Mouse (Mus musculus): ENCODE results near the gene Lipa.

DNA sequence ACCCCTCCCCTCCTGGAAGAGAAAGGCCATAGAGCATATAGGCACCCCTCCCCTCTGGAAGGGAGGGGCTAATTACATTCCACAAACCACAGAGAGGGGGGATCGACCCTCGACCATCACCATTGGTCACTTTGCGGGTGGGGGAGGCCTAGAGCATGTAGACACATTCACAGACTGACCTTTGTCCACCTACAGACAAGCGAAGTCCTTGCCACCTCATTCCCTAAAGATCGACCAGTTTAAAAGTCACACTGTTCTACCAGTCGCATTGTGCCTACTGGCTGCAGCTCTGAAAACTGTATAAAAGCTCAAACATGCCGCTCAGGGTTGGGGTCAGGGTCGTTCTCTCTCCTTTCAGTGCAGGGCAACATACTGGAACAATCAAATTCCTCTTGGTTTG is 15.7 kb downstream of the Lipa start:
- TF ChIP-seq CTCF (conservative IDR thresholded peaks at IDR 0.05; ENCODE audit: low read length) (no peak), NANOG (IDR thresholded peaks at IDR 0.05; ENCODE audit: borderline replicate concordance, low read length) (no peak), POU5F1 (IDR thresholded peaks at IDR 0.05; ENCODE audit: borderline replicate concordance, low read length) (no peak)
